Mouse (Mus musculus) R1 (cell line): Measurements from ENCODE around the gene Tnrc6b.

Experiments
- DNase-seq: peaks from one replicate; pipeline ENCODE4 v3.0.0-alpha.2; 2018; ENCODE audit warnings: low read depth, low spot score

Tnrc6b gene

DNA sequence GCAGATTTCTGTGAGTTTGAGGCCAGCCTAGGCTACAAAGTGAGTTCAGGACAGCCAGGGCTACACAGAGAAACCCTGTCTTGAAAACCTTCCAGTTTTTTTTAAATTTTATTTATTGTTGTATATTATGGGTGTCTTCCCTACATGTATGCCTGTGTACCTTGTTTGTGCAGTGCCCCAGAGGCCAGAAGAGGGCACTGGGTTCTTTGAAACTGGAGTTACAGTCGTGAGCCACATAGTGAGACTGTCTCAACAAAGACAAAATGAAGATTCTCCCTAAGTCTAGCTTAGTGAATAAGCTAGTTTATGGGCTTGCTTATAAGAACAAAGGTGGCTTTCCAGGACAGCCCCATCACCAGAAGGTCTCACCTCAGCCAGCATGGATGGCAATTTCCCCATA lies 25.4 kb downstream of the Tnrc6b start:
- no peak for DNase-seq

DNA sequence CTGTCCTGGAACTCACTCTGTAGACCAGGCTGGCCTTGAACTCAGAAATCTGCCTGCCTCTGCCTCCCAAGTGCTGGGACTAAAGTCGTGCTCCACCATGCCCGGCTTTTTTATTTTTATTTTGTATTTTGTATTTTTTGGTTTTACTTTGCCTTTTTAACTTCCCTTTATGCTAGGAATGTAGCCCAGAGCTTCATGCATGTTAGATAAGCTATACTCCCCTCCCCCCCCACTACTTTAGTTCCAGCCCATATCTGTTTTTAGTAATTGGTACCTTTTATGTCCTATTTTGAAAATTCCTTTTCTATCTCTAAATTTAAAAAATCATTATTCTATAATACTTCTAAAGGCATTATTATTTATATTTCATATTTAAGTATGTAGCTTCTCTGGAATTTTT lies 27.1 kb downstream of the Tnrc6b start:
- DNase-seq: no peak

DNA sequence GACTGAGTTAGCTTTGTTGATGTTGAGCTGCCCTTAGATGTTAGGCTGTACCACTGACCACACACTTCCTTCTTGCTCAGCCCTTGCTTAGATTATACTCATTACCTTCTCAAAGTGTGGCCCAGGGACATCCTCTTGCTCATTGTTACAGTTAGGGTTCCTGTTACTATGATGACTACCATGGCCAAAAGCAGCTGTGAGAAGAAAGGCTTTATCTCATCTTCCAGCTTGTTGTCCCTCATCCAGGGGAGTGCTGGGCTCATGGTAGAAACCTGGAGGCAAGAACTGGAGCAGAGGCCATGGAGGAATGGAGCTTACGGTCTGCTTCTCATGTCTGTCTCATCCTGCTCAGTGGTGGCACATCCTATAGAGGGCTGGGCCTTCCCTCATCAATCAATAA lies 28.9 kb downstream of the Tnrc6b start:
- no peak for DNase-seq

DNA sequence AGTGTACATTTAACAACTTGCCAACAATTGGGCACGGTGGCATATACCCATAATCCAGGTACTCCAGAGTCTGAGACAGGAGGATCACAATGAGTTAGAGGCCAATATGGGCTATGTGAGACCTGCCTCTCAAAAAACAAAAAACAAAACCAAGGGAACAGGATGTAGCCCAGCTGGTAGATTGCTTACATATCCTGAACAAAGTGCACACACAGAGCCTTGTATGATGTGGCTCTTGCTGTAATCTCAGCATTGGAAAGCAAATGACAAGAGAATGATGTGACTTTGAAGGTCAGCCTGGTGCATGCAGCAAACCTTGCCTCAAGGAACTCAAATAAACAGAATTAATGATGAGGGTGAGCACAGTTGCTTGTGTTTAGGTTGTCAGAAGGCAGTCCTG lies 30.7 kb downstream of the Tnrc6b start:
- DNase-seq: no peak

DNA sequence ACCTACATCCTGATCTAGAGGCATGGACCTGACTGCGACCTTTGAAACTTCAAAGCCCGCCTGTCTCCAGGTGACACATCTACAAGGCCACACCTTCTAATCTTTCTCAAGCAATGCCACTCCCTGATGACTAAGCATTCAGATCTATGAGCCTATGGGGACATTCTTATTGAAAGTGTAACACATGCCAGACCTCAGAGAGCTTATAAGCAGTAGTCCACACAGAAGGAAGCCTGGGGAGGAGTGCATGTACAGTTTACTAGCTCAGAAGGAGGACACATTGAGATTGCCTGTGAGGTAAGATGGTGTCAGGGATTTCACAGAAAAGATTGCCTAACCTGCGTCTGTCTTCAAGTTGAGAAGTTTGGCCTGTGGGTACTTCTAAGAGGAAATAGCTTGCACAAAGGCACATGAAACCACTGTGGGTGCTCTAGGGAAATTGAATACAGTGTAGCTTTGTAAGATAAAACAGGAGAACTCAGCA lies 31.9 kb downstream of the Tnrc6b start:
- peak; percentile 75 for DNase-seq

DNA sequence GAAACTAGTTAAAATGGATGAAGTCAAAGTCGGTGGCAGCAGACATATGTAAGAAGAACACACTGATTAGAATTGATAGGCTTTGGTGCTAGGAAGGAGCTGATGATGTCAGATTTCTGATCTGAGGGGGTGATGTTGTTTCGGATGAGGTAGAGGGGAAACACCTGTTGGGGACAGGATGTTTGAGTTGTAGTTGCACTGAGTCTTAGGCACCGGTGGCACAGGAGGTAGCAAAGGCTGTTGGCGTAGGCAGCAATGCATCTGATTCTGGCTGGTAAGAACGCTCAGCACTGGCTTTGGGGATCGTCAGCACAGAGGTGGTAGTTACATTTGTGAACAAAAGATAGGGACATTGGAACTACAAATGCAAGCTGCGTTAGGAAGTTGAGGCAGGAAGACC lies 32.5 kb downstream of the Tnrc6b start:
- DNase-seq: no peak

DNA sequence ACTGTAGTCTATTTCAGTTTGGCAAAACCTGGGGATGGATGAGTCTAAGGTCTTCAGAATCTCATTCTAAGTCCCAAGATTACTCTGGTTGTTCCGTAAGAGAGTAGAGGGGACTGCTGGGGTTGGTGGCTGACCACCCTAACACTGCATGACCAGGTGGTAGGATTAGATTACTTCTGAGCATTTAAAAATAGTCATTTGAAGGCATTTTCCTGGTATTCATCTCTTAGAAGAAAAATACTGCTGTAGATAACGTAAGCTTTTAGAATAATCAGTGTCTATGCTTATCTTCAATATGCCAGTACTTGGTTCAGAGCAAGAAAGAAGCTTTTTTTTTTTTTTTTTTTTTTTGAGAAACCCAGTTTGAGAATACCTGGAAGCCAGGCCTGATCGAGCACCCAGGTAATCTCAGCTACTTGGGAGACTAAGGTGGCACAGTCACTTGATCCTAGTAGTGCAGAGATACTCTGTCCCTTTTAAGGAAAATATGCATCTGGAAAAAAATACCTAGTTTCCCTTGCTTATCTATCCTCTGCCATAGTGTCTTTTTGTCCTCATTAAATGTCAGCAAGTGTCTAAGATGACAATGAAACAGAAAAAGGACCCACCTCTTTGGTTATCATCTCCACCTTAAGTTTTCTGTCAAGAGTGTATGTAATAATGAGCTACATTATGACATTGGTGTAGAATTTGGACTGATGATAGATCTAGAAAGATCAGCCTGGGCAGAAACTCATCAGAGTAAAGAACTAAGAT lies 33.7 kb downstream of the Tnrc6b start:
- DNase-seq: no peak

DNA sequence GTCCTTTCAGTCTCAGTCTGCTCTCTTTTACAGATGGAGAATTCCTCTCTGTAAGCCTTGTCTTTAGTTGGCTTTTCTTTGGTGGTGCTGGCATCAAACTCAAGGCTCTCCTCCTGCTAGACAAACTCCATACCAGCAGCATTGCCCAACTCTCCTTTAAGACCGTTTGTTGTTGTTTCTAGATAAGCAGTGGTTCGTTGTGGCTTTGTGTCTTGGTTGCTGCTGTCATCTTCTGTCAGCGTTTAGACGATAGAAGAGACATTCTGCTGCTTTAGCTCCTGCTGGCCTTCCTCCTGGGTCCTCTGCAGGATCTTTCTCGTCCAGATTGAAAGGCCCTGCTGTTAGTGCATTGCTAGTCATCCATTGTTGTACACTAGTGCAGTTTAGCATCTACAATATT lies 37.9 kb downstream of the Tnrc6b start:
- no peak for DNase-seq

DNA sequence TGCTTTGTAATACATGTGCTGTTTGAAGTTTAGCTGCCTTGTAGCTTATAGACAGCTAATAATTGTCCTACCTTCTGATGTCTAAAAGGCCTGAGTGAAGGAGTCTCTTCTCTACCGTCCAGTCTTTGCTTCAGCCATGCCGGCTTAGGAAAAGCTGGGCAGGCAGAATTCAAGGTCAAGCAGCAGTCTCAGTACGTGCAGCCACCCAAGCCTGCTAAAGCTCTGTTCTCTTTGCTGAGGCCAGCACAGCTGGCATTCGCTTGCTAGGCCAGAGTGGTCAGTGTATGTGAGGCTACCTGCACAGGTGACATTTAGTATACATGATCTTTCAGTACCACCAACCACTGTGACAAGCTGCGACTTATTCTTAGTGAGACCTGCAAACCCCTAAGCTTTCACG lies 42.2 kb downstream of the Tnrc6b start:
- DNase-seq: no peak

DNA sequence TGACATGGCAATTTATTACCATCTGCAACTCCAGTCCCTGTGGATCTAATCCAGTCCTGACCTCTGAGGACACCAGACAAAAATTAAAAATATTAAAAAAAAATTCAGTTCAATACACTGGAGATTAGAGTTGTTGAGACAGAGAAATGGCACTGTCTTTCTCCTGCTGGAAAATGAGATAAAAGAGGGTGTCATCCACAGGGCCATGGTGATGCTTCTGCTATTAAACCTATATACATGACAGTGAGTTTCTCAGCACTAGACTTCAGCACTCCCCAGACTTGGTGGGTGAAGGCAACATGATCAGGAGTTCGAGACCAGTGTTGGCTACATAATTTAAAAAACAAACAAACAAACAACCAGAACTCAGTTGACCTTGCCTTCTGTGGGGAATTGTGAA lies 43.0 kb downstream of the Tnrc6b start:
- DNase-seq: no peak

DNA sequence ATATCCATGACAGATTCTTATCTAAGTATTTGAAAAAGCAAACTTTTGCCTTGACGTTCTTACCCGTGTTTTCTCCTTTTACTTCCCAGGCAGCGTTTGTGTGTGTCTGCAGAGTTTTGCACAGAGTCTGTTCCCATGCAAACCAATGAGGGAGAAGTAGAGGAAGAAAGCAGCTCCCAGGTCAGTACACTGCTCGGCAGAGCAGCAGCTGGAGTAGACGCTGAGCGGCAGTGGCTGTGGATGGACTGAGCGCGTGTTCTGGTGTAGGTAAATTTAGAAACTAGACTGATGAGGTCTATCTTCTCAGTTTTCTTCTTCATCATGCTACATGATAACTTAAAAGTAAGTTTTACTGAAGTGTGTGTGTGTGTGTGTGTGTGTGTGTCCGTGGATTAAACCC lies 48.3 kb downstream of the Tnrc6b start:
- no peak for DNase-seq

DNA sequence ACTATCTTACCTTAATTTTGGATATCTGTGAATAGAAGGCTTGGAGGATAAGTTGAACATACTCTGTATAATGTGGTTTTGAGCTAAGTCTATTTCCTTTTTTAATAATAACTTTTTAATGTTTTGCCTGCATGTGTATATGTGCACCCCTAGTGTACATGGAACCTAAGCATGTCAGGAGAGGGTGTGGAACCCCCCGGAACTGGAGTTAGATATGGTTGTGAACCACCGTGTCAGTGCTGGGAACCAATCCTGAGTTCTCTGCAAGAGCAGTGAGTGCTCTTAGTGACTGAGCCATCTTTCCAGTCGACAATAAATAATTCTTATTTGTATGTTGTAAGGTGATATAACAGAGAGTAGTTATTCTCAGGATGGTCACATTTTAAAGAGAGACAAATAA lies 49.4 kb downstream of the Tnrc6b start:
- DNase-seq: no peak

DNA sequence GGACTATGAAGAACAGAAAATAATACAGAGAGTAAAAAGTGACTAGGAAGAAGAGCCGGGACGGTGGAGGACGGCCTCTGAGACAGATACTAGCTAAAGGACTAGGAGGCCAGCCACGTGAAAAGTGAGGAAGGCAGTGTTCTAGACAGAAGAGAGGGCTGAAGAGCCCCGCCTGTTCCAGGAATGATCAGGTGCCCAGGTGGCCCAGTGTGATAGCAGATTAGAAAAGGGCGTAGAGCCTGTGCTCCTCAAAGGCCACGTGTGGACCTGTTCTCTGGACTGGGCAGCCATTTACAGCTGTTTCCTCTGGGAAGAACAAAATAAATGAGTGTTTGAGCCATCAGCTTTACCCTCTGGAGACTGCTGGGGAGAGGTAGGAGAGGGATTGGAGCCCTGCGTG lies 49.8 kb downstream of the Tnrc6b start:
- DNase-seq: peak; percentile 30

DNA sequence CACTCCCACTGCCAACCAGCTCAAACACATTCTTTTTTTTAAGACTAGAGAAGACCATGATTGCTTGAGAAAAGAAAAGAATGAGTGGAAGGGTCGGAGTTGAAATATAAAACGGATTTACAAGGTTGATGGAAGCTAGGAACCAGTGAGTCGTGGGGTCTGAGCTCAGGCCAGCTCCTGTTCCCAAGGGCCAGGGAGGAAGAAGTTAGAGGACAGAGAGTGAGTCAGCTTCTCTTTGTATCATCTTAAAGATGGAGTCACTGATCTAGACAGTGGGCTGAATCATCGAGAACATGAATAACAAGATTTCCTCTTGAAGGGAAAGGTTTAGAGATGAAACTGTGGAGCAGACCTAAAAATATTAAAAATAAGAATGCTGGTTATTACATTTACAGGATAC lies 51.5 kb downstream of the Tnrc6b start:
- no peak for DNase-seq

DNA sequence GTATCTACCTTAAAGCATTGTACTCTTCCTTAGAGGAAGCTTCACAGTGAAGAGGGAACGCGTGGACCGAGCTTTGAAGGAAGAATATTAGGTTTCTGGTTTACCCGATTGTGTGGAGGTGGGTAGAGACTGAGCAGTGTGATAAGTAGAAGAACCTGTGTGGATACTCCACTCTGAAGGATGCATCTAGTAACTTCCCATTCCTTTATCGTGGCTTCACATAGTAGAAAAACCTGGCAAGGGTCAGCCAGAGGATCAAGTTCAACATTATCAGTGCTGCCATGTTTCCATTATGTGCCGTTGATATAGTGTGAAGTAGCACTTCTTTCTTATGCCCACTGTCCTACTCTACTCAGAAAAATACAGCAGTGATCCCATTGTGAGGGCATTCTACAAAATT lies 53.6 kb downstream of the Tnrc6b start:
- no peak for DNase-seq

DNA sequence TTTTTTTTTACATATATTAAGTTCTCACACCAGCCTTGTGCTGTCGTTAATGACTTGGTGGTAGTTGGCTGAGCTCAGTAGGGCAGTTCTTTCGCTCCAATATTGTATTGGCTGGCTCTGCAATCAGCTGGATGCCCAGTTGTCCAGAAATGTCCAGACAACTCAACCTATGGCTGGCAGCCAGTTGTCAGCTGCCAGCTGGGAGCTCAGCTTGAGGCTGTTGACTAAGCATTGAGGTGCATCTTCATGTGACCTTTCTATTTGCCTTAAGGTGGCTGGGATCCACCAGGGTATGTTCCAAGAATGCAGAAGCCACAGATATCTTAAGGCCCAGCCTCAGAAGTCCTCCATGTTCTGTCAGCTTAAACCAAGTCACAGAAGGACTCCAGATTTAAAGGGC lies 54.3 kb downstream of the Tnrc6b start:
- no peak for DNase-seq

DNA sequence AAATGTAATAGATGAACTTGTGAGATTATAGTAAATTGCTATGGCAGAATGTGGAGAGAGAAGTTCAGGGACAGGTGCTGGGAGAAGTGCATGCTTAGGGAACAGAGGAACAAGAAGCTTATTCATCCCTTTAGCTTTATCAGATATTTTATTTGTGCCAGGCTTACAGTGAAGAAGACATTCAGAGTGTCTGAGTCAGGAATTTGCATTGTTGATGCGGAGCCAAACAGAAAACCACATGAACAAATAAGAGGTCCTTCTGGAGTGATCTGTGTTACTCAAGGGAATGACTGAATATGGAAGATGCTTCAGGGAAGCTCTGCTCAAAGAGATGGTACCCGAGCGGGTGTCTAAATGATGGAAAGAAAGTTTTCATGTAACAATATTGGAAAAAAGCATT lies 57.1 kb downstream of the Tnrc6b start:
- DNase-seq: no peak

DNA sequence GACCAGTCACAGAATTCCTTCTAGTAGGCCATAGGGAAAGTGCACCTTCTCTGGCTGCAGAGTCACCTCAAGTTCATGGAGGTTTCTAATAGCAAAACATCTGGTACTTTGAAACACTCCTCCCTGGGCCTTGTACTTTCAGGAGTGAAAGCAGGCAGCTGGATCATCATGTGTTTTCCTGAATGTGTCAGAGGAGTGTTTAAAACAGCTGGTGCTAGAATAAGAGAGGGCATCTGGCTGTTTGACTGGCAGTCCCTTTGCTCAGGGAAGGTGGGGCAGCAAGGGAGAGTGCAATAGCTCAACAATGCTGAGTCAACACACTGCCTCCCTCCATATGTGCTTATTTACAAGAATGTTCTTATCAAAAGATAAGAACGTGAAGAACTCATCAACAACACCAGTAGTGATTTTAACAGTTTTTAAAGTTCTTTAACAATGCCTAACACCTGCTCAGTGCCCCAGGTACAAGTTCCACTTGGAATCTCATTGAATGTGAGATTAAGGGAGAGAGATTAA lies 60.9 kb downstream of the Tnrc6b start:
- DNase-seq: no peak

DNA sequence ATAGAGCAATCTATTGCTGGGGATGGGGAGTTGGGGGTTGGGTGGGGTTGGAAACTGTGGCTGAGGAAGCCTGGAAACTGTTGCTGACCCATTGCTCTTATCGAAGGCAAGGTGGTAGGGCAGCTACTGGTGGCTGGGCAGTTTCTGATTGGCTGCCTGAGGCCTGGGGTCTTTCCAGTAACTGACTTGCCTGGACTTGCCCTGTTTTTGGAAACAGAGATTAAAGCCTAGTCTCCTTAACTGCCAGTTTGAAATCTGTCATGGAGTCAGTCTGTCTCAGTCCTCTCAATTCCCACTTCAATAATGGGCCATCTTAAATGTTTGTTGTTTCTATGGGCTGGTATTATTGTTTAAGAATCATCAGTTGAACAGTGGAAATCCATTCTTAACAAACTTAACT lies 63.6 kb downstream of the Tnrc6b start:
- DNase-seq: peak; percentile 12

DNA sequence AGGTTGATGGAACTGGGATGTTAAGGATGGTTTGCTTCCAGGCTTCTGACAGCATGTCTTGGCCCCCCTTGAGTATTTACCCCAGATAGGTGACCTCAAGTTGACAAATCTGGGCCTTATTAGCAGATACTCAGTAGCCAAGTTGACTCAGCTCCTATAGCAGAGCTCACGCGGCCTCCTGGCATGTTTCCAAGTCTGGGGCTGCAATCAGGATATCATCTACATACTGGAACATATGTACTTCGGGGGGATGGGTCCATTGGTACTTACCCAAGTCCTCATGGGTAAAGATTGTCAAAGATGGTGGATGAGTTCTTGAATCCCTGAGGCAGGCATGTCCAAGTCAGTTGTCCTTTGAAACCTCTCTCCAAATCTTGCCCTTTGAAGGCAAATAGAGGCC lies 67.9 kb downstream of the Tnrc6b start:
- DNase-seq: peak; percentile 25

DNA sequence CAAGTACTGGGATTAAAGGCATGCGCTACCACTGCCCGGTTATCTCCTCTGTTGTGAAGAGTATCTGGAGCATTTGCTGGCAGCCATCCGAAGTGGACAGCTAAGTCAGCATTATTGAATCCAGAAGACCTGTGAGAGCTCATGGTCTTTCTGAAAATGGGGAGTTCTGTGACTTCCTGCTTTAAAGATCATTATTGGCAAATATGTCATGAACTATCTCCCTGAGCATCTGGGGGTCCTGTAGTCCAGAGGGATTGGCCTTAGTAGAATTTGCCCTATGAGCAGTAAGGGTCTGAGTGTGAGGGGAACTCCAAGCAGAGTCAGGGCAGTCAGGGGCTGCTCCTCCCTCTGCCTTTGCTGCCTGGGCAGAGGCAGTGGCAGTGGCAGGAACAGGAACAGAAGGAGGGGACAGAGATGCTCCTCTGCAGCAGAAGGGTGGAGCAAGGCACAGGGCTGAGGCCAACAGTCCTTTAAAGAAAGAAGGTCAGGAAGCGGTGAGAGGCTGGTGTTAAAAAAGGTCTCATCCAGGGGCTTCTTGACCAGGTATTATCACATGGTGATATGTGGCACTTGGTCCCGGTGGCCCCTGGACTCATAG lies 69.1 kb downstream of the Tnrc6b start:
- no peak for DNase-seq

DNA sequence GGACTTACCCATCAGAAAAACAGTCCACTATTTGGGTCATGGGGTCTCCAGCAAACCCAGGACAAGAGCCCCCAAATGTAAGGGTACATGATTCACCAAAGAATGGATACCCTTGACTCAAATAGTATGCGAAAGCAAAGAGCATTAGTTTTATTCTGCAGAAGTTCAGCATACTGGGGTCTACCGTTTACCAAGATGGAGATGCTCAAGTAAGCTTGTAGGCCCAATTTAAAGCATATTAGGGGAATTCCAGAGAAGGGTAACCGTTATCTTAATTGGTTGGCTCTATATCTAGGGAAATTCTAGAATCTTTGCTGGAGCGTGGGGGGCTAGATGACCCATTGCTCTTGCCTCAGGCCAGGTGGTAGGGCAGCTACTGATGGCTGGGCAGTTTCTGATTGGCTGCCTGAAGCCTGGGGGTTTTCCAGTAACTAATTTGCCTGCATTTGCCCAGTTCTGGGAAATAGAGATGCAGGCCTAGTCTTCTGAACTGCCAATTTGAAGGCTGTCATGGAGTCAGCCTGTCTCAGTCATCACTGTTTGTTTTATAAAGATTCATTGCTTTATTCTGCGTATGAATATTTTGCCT lies 70.2 kb downstream of the Tnrc6b start:
- DNase-seq: no peak

DNA sequence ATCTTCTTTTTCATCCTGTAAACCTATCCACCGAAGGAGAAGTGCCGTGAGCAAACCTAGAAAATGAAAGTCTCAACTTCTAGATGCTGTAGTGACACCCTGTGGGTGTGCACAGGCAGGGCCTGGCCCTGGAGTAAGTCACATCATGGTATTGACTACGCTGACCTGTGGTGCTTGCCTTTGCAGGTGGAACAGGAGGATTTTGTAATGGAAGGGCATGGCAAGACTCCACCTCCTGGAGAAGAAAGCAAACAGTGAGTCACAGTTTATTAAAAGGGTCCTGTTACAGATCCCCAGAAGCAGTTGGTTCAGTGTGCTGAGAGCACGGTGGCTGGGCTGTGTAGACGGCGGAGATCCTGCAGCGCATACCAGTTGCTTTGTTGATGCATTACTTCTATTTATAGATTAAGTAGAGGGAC lies 73.4 kb downstream of the Tnrc6b start:
- DNase-seq: peak; percentile 9
